Mouse (Mus musculus) CD4-positive, CD25-positive, alpha-beta regulatory T cell, adult 2 months (primary cell): Measurements from ENCODE around the gene F5.

Experiments used
- DNase-seq: peaks from one replicate; pipeline ENCODE4 v3.0.0-alpha.2; 2012; ENCODE audit warnings: low read depth, low spot score

F5 gene

GRCm38 (mm10) chr1:164158571-164158970, 6.9 kb downstream of the F5 start:
- no peak for DNase-seq

GRCm38 (mm10) chr1:164159781-164160180, 8.1 kb downstream of the F5 start:
- no peak for DNase-seq

DNA sequence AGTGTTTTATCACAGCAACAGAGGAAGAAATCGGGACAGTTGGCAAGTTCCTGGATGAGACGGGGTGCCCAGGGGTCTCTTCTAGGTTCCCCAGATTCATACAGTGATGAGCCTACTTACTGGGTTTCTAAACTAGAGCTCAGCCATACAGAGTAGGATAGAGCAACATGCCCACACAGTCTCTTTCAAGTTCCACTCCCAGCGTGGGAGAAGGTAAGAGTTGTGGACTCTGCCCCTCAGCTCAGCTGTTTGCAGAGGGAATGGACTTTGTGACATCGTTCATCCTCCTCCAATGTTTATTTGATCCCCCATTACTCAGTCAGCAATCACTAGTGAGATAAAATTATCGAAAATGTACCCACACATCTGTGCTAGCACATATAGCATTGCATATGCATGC, 11.1 kb downstream of the F5 start:
- DNase-seq, result no peak

DNA sequence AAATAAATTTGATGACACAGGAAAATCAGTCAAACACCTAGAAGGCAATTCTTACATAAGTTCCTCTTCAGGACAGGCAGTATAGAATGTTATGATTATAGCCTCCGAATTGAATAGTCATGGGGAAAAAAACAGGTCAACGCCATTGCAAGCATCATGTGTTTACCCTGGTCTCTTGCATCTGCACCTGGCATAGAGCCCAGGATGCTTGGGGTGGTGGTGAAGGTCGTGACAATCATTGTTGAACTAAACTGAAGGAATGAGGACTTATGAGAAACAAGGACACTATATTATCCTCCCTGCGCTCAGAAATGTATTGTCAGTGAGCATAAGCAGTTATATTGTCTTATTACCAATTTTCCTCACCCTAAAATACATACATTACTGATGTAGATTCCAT, 17.2 kb downstream of the F5 start:
- DNase-seq, result no peak

DNA sequence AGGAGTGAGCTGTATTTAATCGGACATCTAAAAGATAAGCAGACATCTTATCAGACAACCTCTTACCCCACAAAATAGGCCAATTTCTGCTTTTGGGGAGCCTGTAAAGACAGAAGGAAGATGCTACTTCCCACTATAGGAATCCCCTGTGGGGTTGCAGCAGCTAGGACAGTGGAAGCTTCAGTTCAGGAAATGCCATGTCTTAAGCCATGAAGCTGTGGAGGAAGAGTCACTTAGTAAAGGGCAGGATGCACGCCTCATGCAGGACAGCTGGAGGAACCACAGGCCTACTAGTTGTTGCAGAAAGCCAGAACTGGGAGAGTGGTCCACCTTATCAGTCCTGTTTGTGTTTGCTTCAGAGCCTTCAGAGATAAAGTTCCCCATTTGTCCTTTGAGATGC, 18.8 kb downstream of the F5 start:
- DNase-seq, result no peak

DNA sequence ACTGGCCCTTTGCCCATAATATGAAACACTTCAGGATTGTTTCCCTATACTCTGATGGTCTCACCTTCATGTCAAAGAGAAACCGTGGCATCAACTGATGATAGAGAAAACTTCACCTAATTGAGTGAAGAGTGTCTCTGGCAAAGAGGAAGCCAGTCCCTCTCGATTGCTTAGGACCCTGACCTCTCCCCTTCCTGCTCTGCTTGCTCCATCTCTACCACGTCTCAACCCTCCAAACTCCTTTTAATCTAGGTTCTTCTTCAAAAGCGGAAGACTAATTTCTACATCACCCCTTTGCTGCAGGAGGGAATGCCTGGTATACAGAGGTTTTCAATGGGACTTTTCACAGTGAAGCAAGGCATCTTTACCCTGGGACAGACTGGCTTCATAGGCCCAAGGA, 21.5 kb downstream of the F5 start:
- no peak for DNase-seq

DNA sequence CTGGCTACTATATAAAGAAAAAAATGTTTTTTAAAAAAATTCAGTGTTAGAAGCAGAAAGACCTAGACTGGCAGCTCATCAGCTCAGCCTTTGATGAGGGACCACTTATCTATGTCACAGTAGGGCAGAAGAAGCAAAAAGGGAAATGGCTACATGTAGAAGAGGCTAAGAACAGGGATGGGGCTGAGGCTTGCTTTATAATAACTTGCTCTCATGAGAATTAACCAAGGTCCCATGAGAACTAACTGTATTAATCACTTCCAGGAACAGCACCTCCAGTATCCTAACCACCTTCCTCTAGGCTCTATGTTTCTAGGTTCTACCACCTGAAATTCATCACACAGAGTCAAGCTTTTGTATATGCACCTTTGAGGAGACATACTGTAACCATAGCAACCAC, 25.2 kb downstream of the F5 start:
- DNase-seq, result no peak

- DNase-seq, result no peak
These were observed 26.8 kb downstream of the F5 start for GRCm38 (mm10) chr1:164178429-164178828.

DNA sequence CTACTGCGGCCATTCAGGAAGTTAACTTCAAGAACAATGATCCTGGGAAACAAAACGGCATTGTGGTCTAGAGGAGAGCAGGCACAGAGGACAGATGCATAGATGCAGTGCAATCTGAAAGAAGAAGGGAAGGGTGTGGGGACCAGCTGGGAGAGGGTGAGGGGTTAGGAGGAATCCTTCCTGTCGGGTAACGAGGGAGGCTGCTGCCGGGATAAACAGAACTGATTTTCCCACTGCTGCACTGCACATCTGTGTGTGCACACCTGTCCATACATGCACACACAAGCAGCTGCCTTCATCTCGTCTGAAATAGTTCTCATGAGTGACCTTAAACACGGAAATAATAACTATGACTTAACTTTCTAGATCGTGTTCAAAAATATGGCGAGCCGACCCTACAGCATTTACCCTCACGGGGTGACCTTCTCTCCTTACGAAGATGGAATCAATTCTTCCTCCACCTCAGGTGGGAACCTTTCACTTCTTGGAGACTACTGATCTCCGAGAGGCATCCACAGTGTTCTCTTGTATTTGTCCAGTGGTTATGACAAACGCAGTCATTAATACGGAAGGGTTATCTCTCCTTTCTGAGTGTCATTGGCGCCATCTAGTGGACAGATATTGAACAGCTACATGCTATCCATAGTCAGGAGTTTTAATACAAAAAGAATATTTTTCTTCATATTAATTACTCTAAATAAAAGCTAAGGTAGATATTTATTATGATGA, 32.7 kb downstream of the F5 start:
- DNase-seq, result peak; percentile 85

DNA sequence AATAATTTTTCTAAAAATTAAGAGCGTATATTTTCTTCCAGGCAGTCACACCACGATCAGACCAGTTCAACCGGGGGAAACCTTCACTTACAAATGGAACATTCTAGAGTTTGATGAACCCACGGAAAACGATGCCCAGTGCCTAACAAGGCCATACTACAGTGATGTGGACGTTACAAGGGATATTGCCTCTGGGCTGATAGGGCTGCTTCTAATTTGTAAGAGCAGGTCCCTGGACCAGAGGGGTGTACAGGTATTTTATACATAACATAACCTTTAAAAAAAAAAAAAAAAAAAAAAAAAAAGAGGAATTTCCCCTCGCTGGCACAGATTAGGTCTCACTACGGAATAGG, 33.2 kb downstream of the F5 start:
- no peak for DNase-seq

GRCm38 (mm10) chr1:164185316-164185715, 33.7 kb downstream of the F5 start:
- no peak for DNase-seq

DNA sequence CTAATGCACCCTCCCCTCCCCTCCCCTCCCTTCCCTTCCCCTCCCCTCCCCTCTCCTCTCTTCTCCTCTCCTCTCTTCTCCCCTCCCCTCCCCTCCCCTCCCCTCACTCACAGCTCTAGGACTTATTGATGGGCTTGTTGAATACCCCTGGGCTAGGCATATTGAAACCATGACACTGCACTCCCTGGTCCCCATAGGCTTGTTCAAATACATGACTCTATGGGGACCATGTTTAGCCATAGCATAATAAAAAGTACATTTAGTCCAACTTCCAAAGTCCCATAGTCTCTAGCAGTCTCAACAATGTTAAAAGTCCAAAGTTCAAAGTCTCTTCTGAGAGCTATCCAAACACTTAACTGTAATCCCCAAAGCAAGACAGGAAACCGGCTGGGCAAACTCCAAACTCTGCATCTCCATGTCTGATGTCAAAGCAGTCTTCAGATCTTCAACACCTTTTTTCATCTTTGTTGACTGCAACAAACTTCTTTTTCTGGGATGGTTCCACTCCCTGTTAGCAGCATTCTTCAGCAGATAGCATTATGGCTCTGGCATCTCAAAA, 35.4 kb downstream of the F5 start:
- DNase-seq, result no peak

DNA sequence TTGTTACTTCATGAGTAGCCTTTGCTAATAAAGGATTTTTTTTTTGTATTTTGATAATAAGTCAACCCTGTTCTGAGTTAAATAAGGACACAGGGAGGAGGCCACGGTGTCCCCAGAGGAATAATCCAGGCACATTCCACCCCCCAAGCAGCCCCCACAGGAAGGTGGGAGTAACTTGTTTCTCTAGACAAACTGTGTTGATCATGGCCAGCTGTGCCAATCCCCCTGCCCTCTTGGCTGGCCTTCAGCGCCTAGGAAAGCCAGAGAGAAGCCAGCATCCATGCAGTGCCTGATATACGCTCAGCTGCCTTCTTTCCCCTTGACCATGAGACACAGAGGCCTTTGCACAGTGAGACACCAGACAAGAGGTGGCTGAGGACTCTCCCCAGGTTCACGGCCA, 47.9 kb downstream of the F5 start:
- DNase-seq, result no peak

DNA sequence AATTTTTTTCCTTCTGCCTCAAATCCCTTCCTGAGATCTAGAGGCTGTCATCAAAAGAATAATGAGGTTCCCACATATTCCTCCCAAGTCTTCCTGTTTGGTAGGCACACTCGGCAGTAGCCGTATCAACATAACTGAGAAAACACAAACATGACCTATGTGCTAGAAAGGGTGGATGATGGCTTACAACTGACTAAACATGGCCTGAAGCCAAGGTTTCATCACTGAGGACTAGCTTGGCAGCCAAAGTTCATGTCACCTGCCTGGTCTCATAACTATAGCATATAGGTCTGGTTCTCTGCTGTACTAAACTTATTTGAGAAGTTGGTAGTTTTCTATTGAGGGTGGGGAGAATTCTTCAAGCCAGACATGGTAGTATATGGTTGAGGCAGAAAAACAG, 56.8 kb downstream of the F5 start:
- no peak for DNase-seq

- DNase-seq, result no peak
These were observed 59.3 kb downstream of the F5 start for GRCm38 (mm10) chr1:164210899-164211298.

DNA sequence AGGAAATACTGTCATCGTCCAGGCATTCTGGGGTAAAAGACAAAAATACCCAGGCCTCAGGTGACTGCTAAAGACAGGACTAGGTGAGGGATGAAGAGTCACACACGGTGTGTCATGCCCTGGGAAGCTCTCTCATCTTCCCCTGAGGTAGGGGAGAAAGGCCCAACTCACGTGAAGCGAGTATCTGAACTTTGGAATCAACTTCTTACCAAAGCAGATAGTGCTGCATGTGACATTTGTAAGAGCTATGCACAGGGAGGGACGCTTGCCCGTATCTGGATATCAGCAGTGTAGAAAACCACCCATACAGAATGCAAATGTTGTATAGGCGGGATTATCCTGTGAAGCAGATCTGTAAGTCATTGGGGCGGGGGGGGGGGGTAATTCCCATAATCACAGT, 61.0 kb downstream of the F5 start:
- no peak for DNase-seq

GRCm38 (mm10) chr1:164214190-164214589, 62.6 kb downstream of the F5 start:
- no peak for DNase-seq

GRCm38 (mm10) chr1:164215097-164215496, 63.5 kb downstream of the F5 start:
- no peak for DNase-seq

- DNase-seq, result no peak
These were observed 63.9 kb downstream of the F5 start for GRCm38 (mm10) chr1:164215540-164215939.

- DNase-seq, result peak; percentile 7
These were observed 66.4 kb downstream of the F5 start for GRCm38 (mm10) chr1:164217791-164218685.

DNA sequence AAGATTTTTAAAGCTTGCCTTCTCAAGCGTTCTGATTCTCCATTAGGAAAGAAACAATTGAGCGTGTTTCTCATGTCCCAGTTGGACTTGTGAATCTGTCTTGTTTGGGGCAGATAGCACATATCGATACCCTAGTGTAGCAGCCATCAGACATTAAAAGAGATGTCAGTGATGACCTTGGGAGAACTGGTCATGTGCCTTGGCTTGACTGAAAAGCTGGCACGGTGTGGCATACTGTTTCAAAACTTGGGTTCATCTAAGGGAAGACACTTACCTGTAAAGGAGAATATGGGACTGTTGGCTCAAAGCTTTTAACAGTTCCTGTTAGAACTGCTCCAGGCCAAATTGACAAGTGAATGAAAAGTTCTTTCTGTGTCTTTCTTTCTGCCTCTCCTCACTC, 68.6 kb downstream of the F5 start:
- DNase-seq, result no peak

DNA sequence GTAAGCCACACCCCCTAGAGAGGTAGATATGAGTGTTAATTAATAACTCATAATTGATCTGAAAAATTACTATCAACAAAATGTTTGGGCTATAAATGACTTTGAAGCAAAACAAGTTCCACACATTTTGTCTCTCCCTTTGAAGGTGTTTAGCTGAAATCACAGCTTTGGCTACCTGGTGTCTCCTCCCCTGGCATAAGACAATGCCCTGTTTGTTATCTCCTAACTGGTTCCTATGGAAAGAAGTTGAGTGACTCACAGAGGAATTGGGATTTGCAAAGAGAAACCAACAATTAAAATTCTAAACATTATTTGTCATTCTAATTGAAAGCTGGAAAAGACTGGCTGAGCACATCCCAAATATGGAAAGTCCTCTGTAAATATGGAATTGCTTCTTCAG, 71.5 kb downstream of the F5 start:
- DNase-seq, result no peak
